Mouse (Mus musculus) right cerebral cortex, postnatal 36 days (tissue): ENCODE data around the gene Frzb.
"Not testable (repeated sequence)": the region's sequence is repeated elsewhere in the genome, so short reads cannot be mapped to it uniquely, and the experiment has no call there.

Experiments used
- DNase-seq, 2 experiments: peaks; one replicate each; pipeline ENCODE4 v3.0.0; 2022; ENCODE audit warnings: low spot score in 2 of 2, mixed read lengths in 1 of 2

Gene Frzb

DNA sequence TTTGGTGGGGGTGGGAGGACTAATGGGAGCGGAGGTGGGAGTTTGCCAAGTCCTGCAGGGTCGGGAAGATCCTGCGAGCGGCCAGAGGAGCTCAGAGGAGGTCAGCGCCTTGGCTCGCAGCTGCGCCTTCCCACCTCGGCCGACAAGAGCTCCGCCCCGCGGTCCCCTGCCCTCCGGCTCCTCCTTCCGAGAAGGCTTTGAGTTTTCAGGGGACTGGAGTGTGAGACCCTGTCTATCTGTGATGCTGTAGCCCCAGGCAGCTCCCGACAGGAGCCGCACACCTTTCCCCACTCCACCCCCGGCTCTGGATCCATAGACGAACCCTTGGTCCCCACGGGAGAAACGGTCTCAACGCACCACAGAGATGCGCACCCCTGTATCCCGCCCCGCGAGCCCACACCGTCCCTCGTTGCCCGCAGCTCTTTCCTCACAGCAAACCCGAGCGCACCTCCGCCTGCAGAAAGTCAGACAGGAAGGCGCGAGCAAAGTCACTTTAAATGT, at the start of gene Frzb:
Frzb (minus strand) TSS at position 335 of the 501 bp plus-strand sequence.
- no peak for DNase-seq

- DNase-seq = not testable (repeated sequence)
Observed at GRCm38 (mm10) chr2:80495304-80495703, 47.9 kb upstream of the Frzb start.

GRCm38 (mm10) chr2:80486851-80487250, 39.4 kb upstream of the Frzb start:
- DNase-seq = no peak

DNA sequence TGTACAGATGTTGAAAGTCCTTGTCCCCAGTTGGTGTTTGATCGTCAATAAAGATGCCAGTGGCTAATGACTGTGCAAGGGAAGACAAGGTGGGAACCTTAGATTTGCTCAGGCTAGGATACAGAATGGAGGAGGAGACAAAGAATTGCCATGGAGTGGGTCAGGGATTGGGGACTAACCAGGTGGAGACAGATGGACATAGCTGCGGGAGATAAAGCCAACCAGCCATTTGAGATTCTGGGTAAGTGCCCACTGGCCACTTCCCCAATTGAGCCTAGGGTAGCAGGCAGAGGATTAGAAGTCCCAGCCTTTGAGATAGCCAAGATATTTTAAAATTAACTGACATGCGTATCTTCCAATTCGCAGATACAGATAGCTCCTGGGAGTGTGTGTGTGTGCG, 37.5 kb upstream of the Frzb start:
- DNase-seq = no peak

GRCm38 (mm10) chr2:80475831-80476230, 28.4 kb upstream of the Frzb start:
- DNase-seq = no peak

DNA sequence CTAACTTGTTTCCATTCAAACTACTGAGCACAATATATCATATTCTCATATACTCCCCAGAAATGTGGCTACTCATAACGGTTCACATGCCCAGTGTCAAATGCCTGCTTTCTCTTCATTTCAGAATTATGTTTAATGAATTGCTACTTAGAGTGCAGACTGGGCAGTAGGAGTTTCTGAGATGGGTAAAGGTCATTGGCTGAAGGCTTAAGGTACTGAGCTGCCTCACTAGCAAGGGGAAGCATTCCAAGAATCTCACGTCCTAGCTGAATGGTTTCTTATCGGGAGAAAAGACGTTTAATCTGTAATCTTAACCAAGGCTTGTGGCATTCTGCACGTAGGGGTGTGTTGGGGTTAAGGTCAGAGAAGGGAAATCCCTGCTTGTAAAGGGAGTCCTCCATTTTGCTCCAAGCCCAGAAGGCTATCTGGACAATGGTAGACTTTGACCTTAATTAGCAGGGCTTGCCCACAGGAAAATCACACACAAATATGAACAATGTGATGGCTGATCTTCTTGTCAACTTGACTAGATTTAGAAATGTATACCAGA, 26.9 kb upstream of the Frzb start:
- no peak for DNase-seq

DNA sequence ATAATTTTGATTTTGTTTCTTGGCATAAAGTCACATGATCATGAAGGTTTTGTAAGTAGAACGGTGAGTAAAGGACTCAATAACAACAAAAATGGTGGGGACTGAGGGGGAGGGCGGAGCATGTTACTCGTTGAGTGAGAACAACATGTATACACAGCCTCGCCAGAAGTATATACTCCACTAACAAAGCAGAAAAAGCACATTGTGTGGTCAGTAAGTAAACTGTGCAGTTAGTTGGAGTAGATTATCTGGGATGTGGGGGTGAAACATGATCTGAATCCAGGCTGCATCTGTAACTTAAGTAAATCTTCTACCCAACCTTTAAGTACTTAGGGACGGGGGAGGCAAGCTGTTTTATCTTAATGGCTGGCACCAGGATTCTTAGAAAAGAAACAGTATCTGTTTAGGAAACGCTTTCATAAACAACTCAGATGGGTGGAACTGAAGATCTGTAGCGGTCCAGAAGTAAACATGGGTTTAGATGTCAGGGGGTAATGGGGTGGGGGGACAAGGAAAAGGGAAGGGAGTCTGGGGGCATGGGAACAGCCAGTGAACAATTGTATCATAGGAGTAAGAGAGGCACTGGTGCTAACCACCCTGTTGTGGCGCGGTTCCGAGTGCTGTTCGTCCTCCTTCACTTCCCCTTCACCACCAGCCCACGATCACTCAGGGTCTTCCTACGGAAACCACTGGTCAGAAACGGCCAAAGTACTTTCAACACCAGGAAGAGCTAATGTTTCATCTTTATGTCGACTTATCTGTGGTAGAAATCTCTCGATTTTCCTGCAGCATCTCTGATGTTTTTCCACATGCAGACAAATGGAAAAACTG, 18.8 kb upstream of the Frzb start:
- DNase-seq = no peak

DNA sequence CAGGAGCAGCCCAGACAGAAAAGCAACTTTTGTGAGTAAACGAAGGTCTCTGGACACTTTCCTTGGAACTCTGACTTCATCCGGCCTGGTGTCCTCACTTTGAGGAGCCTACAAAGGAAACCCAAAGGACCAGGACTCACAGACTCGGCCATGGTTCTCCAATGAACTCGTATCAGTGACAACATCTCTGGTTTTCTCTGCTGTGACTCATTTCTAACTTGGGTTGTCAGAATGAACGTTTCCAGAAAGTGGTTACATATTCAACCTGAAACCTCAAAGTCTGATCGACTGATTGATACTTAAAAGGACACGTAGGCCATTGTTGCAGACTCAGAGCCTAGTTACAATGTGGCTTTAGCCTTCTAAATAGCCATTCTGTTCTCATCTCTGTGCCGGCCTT, 14.4 kb upstream of the Frzb start:
- no peak for DNase-seq

DNA sequence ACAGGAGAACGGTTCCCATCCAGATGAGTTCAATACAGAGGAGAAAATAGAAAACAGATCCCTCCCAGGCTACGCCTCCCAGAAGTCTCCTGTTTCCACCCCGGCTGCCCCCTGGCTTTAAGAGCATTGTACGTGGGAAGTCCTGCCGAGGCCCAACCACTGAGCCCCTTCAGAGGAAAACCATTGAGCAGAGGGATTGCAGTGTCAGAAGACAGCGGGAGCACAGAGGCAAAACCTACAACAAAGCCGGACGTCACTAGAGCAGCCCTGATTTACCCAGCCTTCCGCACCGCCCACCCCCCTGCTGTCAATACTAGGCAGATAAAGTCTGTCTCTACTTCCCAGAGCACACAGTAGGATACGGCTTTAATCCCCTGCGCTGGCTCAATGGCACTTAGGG, 806 bp upstream of the Frzb start:
- no peak for DNase-seq

GRCm38 (mm10) chr2:80446308-80447151, 895 bp downstream of the Frzb start:
- peak in 1 of 2 experiments; percentile 8 for DNase-seq

- no peak for DNase-seq
Observed at GRCm38 (mm10) chr2:80445926-80446307, 1.5 kb downstream of the Frzb start.

DNA sequence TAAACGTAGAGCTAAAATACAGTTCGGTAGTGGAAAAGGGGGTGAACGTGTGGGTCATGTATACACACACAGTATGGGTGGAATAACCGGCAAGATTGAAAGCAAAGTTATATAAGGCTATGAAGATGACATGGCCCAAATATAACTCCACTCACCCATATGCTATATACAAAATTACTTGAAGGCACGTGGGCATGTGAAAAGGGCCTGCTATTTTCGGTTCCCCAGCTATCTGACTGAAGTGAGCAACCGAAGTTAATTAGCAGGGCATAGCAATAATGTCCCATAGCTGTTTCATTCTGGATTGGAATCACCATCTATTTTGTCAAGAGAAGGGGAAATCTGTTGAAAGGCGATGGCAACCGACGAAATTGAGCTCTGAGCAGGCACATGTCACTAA, 1.9 kb downstream of the Frzb start:
- peak in 1 of 2 experiments; percentile 12 for DNase-seq

DNA sequence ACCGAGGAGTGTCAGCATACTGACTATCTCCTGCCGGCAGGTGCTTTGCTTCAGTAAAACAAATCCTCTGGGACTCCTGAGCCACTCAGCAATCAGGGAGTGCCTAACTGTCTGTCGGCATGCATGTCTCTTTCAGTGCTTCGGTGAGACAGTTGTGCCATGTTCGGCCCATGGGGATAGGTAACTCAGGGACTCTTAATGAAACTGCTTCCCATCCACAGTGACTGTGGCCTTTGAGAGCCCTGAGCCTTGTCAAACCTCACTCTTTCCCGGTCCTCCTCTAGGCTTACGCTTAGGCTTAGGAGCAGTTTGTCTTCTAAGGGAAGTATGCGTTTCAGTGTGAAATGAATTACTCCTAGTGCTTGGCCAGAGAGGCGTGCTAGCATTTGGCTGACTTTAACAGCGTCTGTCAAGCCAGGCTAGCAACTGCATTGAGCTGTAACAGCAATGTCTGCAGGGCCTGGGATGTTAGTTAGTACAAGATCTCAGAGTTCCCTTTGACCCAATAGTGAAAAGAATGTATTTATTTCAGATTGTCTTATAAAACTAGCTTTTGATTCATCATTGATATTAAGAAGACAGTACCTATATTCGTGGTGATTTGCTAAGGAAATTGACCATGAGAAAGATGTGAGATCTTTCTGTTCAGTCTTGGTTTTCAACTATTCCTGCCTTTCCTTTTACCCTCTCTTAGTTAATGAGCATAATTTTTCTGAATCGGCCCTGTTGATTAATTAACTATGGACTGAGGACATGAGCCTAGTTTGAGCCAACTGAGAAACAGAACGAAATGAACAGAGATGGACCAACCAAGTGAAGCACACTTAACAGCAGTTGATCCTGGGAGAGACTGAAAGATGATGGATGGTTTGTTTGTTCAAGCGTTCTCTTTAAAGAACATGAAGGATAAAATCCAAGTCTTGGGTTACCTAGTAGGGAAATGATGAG, 2.7 kb downstream of the Frzb start:
- DNase-seq = no peak

GRCm38 (mm10) chr2:80443962-80444361, 3.5 kb downstream of the Frzb start:
- no peak for DNase-seq

GRCm38 (mm10) chr2:80441386-80441785, 6.0 kb downstream of the Frzb start:
- no peak for DNase-seq

DNA sequence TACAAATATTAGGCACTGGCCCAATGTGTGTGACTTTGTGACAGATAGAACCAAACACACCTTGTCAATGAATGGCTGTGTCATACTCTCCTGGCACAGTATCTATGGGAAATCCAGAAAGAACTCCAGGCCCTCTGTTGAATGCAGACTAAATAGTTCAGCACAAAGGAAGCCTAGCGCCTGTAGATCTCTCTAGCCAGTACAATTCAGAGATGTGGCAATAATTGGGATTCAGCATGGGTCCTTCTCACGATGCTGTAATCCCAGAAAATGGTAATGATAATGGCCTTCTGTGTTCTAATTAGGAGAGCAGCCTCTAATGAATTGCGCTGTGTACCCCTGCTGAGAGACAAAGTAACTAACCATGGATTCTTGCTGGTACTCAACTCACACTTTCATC, 8.6 kb downstream of the Frzb start:
- DNase-seq = no peak

GRCm38 (mm10) chr2:80437401-80437800, 10.0 kb downstream of the Frzb start:
- DNase-seq = no peak

GRCm38 (mm10) chr2:80434783-80435572, 12.4 kb downstream of the Frzb start:
- no peak for DNase-seq

GRCm38 (mm10) chr2:80433254-80433876, 14.1 kb downstream of the Frzb start:
- DNase-seq = no peak
